Mouse (Mus musculus) erythroblast, embryonic 14.5 days (primary cell): ENCODE results near the gene Slc25a42. TPM values are rescaled to one million over a fixed set of nuclear protein-coding genes. Genes with fewer than 3 reads are reported as not detected.

Experiments used
- H3K27me3 ChIP-seq: 2 replicates; pipeline ENCODE4 v1.6.1; 2012; ENCODE audit warnings: inconsistent platforms; ENCODE audit not compliant: control insufficient read depth
- H3K36me3 ChIP-seq: 2 replicates; pipeline ENCODE4 v1.6.1; 2012; ENCODE audit warnings: mild to moderate bottlenecking, inconsistent platforms; ENCODE audit not compliant: control insufficient read depth
- H3K4me1 ChIP-seq: 2 replicates; pipeline ENCODE4 v1.6.1; 2012; ENCODE audit warnings: inconsistent platforms; ENCODE audit not compliant: control insufficient read depth
- H3K4me3 ChIP-seq: replicated peaks from 2 replicates; pipeline ENCODE3; 2012; ENCODE audit warnings: moderate library complexity, mild to moderate bottlenecking, inconsistent platforms
- H3K9me3 ChIP-seq: 2 replicates; pipeline ENCODE4 v1.6.1; 2012; ENCODE audit warnings: low read length, inconsistent platforms, mixed read lengths; ENCODE audit not compliant: control insufficient read depth
- GATA1 ChIP-seq: IDR thresholded peaks from 2 replicates; pipeline ENCODE4 v1.6.1; 2012; ENCODE audit warnings: low read length, inconsistent platforms, mixed read lengths
- TAL1 ChIP-seq: IDR thresholded peaks from 3 replicates; pipeline ENCODE4 v1.6.1; 2012; ENCODE audit warnings: low read length, inconsistent platforms, mixed read lengths
- polyA plus RNA-seq: library from polyadenylated mRNA; stranded (reverse); fragments of >175 nt; gene quantifications from 2 replicates; pipeline ENCODE4 v1.2.3, GENCODE M21; 2012

Gene Slc25a42
- polyA plus RNA-seq, 1 experiment: 2.9 TPM

DNA sequence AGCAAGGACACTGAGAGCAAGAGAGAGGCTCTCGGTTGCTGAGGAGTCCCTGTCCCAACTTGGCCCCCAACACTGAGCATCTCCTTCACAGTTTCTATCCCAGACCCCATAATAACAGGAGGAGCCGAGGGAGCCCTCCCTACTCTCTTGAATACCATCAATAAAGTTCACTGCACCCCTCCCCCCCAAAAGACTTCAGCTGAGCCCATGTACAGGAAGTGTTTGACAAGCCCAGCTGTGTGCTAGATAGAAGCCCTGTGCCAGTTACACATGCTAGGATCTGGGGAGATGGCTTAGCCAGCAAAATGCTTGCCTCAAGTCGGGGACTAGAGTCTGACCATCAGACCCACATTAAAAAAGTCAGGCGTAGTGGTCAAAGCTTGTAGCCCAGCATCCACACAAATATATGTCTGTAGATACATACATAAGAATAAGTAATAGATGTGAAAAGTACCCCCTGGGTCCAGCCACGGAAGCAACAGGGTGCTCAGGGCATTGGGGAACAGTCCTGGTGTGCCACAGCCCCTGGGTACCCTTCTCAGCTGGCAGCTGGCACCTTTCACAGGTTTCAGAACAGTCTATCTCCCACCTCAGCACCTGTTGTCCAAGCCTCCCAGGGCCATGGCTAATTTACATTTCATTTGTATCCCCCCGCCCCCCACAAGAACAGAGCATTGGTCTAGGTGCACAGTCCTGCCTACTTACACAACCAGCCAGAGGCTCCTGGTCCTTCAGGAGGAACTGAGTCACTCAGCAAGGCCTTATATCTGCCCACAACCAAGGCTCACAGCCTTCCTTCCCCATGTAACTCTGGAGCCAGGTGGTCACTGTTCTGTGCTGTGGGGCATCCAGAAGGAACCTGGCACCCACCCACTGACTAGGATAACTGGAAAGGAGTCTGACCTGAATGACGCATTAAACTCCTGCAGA, 64.2 kb downstream of the Slc25a42 start:
- Histone ChIP-seq H3K36me3 (peaks cover 40% of the 10 kb centered on the region), H3K9me3 (no peaks in the 10 kb centered on the region), H3K4me1 (peaks cover 12% of the 10 kb centered on the region), H3K27me3 (peaks cover under 1% of the 10 kb centered on the region), H3K4me3 (no peak overlapping the region)
- TF ChIP-seq TAL1 (no peak), GATA1 (no peak)

DNA sequence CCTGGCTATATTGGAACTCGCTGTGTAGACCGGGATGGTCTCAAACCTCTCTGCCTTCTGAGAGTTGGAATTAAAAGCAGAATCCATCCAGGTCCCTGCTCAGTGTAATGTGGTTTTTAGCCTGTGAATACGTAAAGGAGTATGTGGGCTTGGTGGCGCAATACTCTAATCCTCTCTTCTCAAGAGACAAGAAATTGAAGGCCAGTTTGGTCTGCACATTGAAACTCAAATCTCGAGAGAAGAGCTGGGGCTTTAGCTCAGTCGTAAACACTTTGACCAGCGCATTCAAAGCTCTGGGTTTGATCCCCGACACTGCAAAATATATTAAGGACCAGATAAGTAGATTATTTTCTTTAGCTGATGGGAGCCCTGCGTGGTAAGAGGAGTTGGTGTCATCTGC, 72.1 kb downstream of the Slc25a42 start:
- Histone ChIP-seq H3K4me1 (peaks cover 40% of the 10 kb centered on the region), H3K4me3 (peak overlapping the region; percentile 77), H3K27me3 (no peaks in the 10 kb centered on the region), H3K36me3 (peaks cover 51% of the 10 kb centered on the region), H3K9me3 (no peaks in the 10 kb centered on the region)
- TF ChIP-seq GATA1: no peak
- no peak for TF ChIP-seq TAL1

DNA sequence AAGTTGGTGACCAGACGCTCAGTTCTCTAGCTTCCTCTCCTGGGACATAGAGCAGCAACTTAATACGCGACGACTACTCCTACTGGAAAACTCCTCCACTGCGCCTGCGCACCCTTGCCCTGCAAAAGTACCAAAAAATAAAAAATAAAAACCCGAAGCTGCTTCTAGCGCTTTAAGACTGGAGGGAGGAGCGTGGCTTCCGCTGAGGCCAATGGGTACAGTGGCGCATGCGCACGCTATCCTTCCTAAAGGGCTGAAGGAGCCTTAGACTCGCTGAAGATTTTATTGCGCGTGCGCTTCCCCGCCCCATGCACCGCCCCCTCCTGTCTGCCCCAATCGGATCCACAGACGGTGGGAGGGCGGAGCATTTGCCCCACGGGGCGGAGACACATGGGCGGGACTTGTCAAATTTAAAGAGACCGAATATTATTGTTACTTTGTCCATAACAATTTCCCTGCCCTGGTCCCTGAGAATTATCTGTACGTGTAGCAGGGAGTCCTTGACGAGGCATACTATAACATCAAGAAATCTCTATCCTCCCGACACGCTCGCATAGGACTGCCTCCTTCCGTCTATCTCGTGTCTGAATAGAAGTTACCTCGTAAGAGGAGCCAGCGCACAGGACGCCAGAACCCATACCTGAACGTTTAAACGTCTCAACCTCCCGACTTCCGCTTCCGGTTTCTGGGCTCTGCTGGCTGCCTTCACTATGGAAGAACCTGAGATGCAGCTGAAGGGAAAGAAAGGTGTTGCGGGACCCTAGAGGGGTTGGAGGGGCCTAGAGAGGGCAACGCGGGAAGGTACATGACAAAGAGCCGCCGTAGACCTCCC, 72.9 kb downstream of the Slc25a42 start, which contains the start of the genes Rfxank, Borcs8 and Mef2b:
Rfxank (minus strand) TSS at position 129 of the 832 bp plus-strand sequence.
Borcs8 (plus strand) TSS at position 474 of the 832 bp plus-strand sequence.
Mef2b (plus strand) TSS at position 686 of the 832 bp plus-strand sequence.
- Histone ChIP-seq H3K9me3 (no peaks in the 10 kb centered on the region), H3K27me3 (no peaks in the 10 kb centered on the region), H3K36me3 (peaks cover 51% of the 10 kb centered on the region), H3K4me3 (peak within 1 kb of the TSS; percentile 77), H3K4me1 (peaks cover 47% of the 10 kb centered on the region)
- TF ChIP-seq GATA1 (no peak), TAL1 (no peak)

DNA sequence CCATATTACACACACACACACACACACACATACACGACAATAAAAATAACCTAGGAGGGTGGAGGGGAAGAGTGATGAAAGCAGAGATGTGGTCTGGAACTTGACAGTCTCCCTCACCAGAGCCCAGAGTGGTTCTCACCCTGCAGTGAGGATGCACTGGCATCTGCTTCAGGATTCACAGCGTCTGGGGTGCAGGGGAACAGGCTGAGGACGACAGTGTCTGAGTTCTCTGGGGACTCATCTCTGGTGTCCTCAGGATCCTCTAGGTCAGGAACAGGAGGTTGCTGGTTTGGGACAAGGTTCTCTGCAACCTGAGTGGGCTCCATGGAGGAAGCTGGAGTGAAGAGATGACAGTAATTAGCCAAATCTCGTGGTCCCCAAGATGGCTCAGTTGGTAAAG, 74.2 kb downstream of the Slc25a42 start:
- Histone ChIP-seq H3K4me3 (peak overlapping the region; percentile 77), H3K4me1 (peaks cover 58% of the 10 kb centered on the region), H3K9me3 (no peaks in the 10 kb centered on the region), H3K36me3 (peaks cover 56% of the 10 kb centered on the region), H3K27me3 (no peaks in the 10 kb centered on the region)
- TF ChIP-seq GATA1: no peak
- TF ChIP-seq TAL1: no peak

DNA sequence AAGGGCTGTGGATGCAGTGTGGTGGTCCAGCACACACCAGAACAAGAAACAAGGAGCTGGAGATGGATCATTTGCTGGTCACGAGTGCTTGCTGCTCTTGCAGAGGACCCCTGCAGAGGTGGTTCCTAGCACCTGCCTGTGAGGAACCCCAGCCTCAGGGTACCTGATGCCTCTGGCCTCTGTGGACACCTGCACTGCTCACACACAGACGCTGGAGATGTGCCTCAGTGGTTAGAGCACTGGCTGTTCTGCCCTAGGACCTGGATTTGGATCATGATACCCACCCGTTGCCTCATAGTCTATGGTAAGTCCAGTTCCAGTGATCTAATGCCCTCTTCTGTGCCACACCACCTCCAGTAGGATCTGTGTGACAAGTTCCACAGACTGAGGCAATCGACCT, 75.5 kb downstream of the Slc25a42 start:
- TF ChIP-seq GATA1 (no peak), TAL1 (no peak)
- Histone ChIP-seq H3K36me3 (peaks cover 51% of the 10 kb centered on the region), H3K27me3 (no peaks in the 10 kb centered on the region), H3K4me1 (peaks cover 67% of the 10 kb centered on the region), H3K9me3 (no peaks in the 10 kb centered on the region), H3K4me3 (no peak overlapping the region)

DNA sequence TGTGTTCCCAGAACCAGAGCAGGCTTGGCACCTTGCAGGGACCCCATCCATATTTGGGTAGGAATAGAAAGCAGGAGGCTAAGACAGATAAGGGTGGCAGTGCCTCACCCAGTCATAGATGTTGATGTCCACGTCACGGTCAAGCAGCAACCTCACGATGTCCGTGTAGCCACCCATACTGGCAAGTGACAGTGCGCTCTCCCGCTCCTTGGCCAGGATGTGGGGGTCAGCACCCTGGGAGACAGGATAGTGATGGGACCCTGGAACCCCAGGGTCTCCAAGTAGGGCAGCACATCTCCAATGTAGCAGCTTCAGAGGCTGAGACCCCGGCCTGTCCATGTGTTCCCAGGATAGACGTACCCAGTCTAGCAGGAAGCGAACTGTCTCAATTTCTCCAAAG, 77.2 kb downstream of the Slc25a42 start:
- no peak for TF ChIP-seq TAL1
- TF ChIP-seq GATA1: no peak

More for the DNA sequence above, 77.2 kb downstream of the Slc25a42 start:
- Histone ChIP-seq H3K4me3 (no peak overlapping the region), H3K27me3 (no peaks in the 10 kb centered on the region), H3K36me3 (peaks cover 48% of the 10 kb centered on the region), H3K4me1 (peaks cover 65% of the 10 kb centered on the region), H3K9me3 (no peaks in the 10 kb centered on the region)

Other genes with a start within 250 kb of the Slc25a42 start
- 5.9 and 8.1 TPM in 2 replicates for gene Gatad2a, start 215.9 kb downstream of the Slc25a42 start, polyA plus RNA-seq
- gene Mau2, start 169.6 kb downstream of the Slc25a42 start, polyA plus RNA-seq: 1.5 TPM in 2 replicates
- gene Sugp1, start 169.5 kb downstream of the Slc25a42 start, polyA plus RNA-seq: 4.0 TPM in 2 replicates
- 0.03 TPM in 1 of 2 replicates, not detected in the other for gene Tm6sf2, start 139.4 kb downstream of the Slc25a42 start, polyA plus RNA-seq
- gene Hapln4, start 128.8 kb downstream of the Slc25a42 start, polyA plus RNA-seq: not detected in 2 replicates
- not detected in 2 replicates for gene Ncan, start 91.4 kb downstream of the Slc25a42 start, polyA plus RNA-seq
- gene Nr2c2ap, start 81.0 kb downstream of the Slc25a42 start, polyA plus RNA-seq: 0.21 and 0.41 TPM in 2 replicates
- 1.8 and 2.5 TPM in 2 replicates for gene Rfxank, start 73.2 kb downstream of the Slc25a42 start, polyA plus RNA-seq
- gene Borcs8, start 72.8 kb downstream of the Slc25a42 start, polyA plus RNA-seq: 2.9 and 4.0 TPM in 2 replicates
- gene Mef2b, start 72.6 kb downstream of the Slc25a42 start, polyA plus RNA-seq: 0.14 and 0.29 TPM in 2 replicates
- 9.0 and 11.2 TPM in 2 replicates for gene Tmem161a, start 39.9 kb downstream of the Slc25a42 start, polyA plus RNA-seq
- 1.5 and 2.7 TPM in 2 replicates for gene Sugp2, start 21.9 kb upstream of the Slc25a42 start, polyA plus RNA-seq
- gene Armc6, start 22.2 kb upstream of the Slc25a42 start, polyA plus RNA-seq: 1.6 and 2.2 TPM in 2 replicates
- gene Homer3, start 70.5 kb upstream of the Slc25a42 start, polyA plus RNA-seq: 0.24 and 0.26 TPM in 2 replicates
- 2.8 and 3.8 TPM in 2 replicates for gene Ddx49, start 90.2 kb upstream of the Slc25a42 start, polyA plus RNA-seq
- gene Cope, start 90.2 kb upstream of the Slc25a42 start, polyA plus RNA-seq: 32.6 and 34.2 TPM in 2 replicates
- gene Cers1, start 103.5 kb upstream of the Slc25a42 start, polyA plus RNA-seq: 0.06 TPM in 1 of 2 replicates, not detected in the other
- gene Gdf1, start 117.5 kb upstream of the Slc25a42 start, polyA plus RNA-seq: 0.10 and 0.13 TPM in 2 replicates
- 18.7 and 18.9 TPM in 2 replicates for gene Upf1, start 141.0 kb upstream of the Slc25a42 start, polyA plus RNA-seq
- gene Comp, start 161.3 kb upstream of the Slc25a42 start, polyA plus RNA-seq: not detected in 2 replicates
- 1.8 and 2.1 TPM in 2 replicates for gene Crtc1, start 227.3 kb upstream of the Slc25a42 start, polyA plus RNA-seq